Mouse (Mus musculus): ENCODE data around the gene Rad54l2. TPM values are rescaled to one million over a fixed set of nuclear protein-coding genes. Genes with fewer than 3 reads are reported as not detected.

Rad54l2 gene
- 13.1 TPM for polyA plus RNA-seq (2021)

DNA sequence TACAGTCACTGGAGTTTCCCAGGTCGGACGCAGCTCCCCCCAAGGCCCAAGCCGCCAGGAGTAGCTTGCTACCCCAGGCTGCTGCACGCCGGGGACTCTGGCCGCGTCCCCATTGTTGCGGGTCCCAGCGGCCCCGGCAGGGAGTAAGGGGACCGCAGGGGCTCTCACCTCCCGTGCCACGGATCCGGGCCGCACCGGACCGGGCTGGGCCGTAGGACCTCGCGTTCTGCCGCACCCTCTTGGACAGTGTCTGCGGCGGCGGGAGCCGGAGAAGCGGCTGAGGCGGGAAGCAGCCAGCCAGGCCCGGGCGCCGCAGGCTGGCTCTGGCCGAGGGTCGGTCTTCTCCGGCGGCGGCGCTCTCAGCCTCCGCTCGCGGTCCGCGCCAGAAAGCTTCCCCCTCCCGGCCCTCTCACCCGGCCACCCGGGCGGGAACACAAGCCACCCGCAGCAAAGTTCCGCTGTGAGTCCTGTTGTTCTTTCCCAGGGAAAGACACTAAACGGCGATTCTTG, at the start of gene Rad54l2:
Gene Rad54l2, minus strand, starts transcription at position 383 of the 510 bp plus-strand sequence.
- CTCF ChIA-PET: no interaction called here
- peak; percentile 64 for TF ChIP-seq CTCF (IDR thresholded peaks at IDR 0.05)
- ATAC-seq: peak; percentile 84
- H3K27me3 ChIP-seq: no peaks in the 10 kb centered on the region
- peak; percentile 39 for DNase-seq (ENCODE audit: low read depth, low spot score)
- in situ Hi-C loops (cut with MboI; ENCODE audit: low pct_unique_long_range_greater_than_20kb): no loop called here
- POLR2A ChIA-PET: interaction anchor here (1.0 to 1.3 kb wide), 5 partner anchors 9 to 313 kb away, joined by 3 to 5 read pairs (median 3); partner anchors contain the start of genes Parp3 and Rrp9

DNA sequence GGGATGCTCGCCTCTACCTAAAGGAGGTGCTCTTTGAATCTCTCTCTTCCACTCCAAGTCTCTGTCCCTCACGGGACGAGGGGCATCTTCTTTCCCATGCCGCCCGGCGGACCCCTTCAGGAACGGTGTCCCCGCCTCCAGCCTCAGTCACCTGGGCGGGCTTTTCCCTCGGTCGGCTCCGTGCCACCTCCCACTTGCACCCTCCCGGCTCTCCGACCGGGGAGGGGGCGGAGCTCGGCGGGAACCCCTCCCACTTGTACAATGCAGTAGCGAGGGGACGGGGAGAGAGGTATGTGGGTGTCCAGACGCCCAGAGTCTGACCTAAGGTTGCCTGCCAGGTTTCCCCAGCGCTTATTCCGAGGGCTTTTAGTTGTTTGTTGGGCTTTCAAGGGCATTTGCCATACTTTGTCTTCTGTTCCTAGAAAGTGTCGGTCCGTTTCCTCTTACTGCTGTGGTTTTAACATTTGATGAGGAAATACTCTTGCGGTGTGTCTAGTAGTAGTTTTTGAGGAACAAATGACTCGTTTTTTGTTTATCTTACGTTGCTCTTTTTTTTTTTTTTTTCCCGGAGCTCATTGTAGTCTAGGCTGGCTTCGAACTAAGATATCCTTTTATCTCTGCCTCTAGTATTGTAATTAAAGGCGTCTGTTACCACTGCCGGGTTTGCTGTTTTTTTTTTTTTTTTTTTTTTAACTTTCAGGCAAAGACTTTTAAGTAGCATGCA, 33.5 kb upstream of the Rad54l2 start:
- TF ChIP-seq CTCF (IDR thresholded peaks at IDR 0.05): no peak
- ATAC-seq: peak; percentile 84
- CTCF ChIA-PET: no interaction called here
- in situ Hi-C loops (cut with MboI; ENCODE audit: low pct_unique_long_range_greater_than_20kb): loop anchor here (25.0 kb wide), 1 partner anchor 135 kb away; the partner anchor contains the start of gene Tex264
- POLR2A ChIA-PET: interaction anchor here (0.6 kb wide), 1 partner anchor 1845 kb away, joined by 4 read pairs; no protein-coding TSS in a partner anchor
- peak; percentile 59 for DNase-seq (ENCODE audit: low read depth, low spot score)
- H3K27me3 ChIP-seq: no peaks in the 10 kb centered on the region

DNA sequence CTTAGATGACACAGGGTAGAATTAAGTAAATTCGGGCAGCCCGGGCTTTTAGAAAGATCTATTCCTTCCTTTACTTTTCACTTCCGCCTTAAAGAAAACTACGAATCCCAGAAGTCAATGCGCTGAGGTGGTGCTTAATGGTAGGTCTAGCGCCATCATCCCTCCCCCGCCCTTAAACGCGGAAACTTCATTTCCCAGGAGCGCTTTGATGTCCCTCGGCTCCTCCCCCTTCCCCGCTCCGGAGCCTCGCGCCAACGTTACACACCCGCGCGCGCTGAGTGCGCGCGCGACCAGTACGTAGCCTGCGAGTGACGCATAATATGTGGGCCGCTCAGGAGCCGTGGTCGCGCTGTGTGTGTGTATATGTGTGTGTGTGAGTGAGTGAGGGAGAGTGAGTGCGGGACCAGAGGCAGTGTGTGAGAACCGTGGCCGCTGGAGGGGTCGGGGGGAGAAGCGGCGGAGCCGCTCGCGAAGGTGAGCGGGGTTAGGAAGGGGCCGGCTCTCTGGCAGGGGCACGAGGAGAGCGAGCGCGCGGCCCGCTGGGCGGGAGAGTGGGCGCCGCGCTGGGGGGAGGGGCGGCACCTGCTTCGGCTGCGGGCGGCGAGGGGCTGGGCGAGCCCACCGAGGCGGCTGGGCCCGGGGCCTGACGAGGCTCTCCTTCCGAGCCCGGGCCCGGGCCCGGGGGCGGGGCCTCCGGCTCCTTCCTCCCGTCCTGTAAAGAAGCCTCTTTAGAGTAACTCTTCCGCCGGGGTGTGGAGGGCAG, 32.8 kb upstream of the Rad54l2 start, which contains the start of gene Dcaf1:
Gene Dcaf1, plus strand, starts transcription at position 257 of the 763 bp plus-strand sequence.
- no peaks in the 10 kb centered on the region for H3K27me3 ChIP-seq
- TF ChIP-seq CTCF (IDR thresholded peaks at IDR 0.05): no peak
- ATAC-seq: peak; percentile 84
- CTCF ChIA-PET: no interaction called here
- in situ Hi-C loops (cut with MboI; ENCODE audit: low pct_unique_long_range_greater_than_20kb): loop anchor here (25.0 kb wide), 1 partner anchor 134 kb away; the partner anchor contains the start of gene Tex264
- POLR2A ChIA-PET: no interaction called here
- DNase-seq (ENCODE audit: low read depth, low spot score): peak; percentile 83

DNA sequence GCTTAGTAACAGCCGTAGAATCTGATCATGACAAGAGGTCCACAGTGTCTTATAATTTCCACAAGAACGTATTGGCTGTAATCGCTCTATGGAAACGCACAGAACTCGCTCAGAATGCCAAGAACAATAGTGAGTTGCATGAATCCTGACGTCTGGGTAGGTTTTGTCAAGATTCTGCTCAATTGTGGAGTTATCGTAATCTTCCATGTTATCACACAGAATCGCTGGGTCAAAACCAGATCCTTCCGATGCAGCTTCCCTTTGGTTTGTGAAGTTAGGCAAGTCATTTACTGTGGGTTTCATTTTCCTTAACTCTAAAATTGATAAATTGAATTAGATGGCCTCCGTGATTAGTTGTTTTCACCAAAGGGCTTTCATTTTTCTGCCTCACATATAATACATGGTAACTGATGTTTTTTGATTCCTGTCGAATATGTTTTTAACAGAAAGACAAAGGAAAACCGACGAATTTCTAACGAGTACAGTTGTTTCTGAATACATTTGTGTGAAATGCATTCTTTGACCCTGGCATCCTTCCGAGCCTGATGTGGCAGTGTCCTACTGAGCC, 32.1 kb upstream of the Rad54l2 start:
- no peak for DNase-seq (ENCODE audit: low read depth, low spot score)
- CTCF ChIA-PET: no interaction called here
- TF ChIP-seq CTCF (IDR thresholded peaks at IDR 0.05): no peak
- no peaks in the 10 kb centered on the region for H3K27me3 ChIP-seq
- POLR2A ChIA-PET: no interaction called here
- in situ Hi-C loops (cut with MboI; ENCODE audit: low pct_unique_long_range_greater_than_20kb): loop anchor here (25.0 kb wide), 1 partner anchor 134 kb away; the partner anchor contains the start of gene Tex264
- no peak for ATAC-seq

DNA sequence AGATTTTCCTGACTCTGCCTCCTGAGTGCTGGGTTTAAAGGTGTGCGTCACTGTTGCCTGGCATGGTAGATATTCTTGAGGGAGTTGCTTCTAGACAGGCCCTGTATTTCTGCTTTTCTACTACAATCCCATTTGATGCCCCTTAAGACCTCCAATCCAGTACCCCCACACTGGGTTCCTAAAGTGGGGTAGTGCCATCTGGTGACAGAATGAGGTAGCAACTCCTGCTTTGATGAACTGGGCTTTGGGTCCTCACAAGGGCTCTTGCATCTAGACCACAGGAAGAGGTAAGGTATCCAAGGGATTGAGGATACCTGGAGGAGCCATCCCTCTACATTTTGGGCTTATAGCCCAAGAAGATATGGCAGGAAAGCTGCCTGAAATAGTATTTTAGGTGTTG, 30.2 kb upstream of the Rad54l2 start:
- peak; percentile 36 for TF ChIP-seq CTCF (IDR thresholded peaks at IDR 0.05)
- no peak for DNase-seq (ENCODE audit: low read depth, low spot score)
- CTCF ChIA-PET: no interaction called here
- no peaks in the 10 kb centered on the region for H3K27me3 ChIP-seq
- POLR2A ChIA-PET: no interaction called here
- ATAC-seq: no peak
- in situ Hi-C loops (cut with MboI; ENCODE audit: low pct_unique_long_range_greater_than_20kb): loop anchor here (25.0 kb wide), 1 partner anchor 132 kb away; the partner anchor contains the start of gene Tex264

DNA sequence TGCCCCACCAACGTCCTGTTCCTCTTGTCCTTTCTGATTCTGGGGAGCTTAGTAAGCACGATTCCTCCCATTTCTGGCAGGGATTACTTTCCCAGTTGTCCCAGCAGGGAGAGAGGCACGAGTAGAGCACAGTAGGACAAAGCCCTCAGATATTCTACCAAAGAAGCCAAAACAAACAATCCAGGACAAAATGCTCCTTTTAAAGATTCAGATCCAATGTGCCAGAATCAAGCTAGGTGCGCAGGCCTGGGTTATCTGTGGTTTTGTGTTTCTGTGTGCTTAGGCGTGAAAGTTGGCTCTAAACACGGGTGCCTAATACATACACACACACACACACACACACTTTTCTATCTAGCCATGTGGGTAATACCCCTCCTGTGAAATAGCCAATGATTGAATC, 29.2 kb upstream of the Rad54l2 start:
- no peak for DNase-seq (ENCODE audit: low read depth, low spot score)
- no peak for ATAC-seq
- POLR2A ChIA-PET: interaction anchor here (0.6 kb wide), 1 partner anchor 790 kb away, joined by 3 read pairs; no protein-coding TSS in a partner anchor
- no peak for TF ChIP-seq CTCF (IDR thresholded peaks at IDR 0.05)
- H3K27me3 ChIP-seq: no peaks in the 10 kb centered on the region
- CTCF ChIA-PET: no interaction called here
- in situ Hi-C loops (cut with MboI; ENCODE audit: low pct_unique_long_range_greater_than_20kb): loop anchor here (25.0 kb wide), 1 partner anchor 131 kb away; the partner anchor contains the start of gene Tex264

DNA sequence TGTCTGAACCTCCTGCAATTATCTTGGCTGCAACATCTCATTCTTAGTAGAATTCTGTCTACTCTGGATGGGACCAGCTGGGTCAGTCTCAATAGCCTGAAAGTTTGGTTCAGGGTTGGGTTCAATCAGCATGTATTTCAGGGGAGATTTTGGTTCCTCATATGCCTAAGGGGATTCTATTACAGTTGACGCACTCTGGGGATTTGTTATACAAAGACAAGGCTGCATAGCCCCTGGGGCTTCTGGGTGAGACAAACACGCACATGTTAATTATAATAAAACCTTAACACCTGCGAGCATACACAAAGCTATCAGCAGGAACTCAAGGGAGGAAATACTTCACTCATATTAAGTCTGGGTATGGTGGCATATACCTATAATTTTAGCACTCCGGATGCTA, 17.5 kb upstream of the Rad54l2 start:
- ATAC-seq: no peak
- no peak for TF ChIP-seq CTCF (IDR thresholded peaks at IDR 0.05)
- CTCF ChIA-PET: no interaction called here
- no peak for DNase-seq (ENCODE audit: low read depth, low spot score)
- POLR2A ChIA-PET: no interaction called here
- in situ Hi-C loops (cut with MboI; ENCODE audit: low pct_unique_long_range_greater_than_20kb): loop anchor here (25.0 kb wide), 1 partner anchor 119 kb away; the partner anchor contains the start of gene Tex264
- no peaks in the 10 kb centered on the region for H3K27me3 ChIP-seq

DNA sequence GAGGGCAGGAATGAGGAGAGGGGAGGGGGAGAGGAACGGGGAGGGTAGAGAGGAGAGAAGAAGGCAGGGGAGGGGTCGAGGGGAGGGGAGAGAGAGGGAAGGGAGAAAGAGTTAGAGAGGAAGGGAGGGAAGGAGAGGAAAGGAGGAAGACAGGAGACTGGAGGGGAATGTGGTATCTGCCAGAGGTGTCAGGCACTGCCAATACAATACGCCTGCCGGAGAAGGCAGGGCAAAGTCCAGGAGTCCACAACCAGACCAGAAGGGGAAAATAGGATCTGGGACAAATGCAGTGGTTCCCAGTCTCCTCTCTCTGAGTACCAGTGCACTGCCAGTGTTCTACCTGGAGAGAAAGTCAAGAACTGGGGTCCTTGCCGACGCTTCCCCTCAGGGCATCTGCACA, 1.8 kb upstream of the Rad54l2 start:
- ATAC-seq (no peak), DNase-seq (ENCODE audit: low read depth, low spot score) (no peak)
- CTCF ChIA-PET: no interaction called here
- peaks cover 4% of the 10 kb centered on the region for H3K27me3 ChIP-seq
- TF ChIP-seq CTCF (IDR thresholded peaks at IDR 0.05): no peak
- in situ Hi-C loops (cut with MboI; ENCODE audit: low pct_unique_long_range_greater_than_20kb): no loop called here
- POLR2A ChIA-PET: no interaction called here

DNA sequence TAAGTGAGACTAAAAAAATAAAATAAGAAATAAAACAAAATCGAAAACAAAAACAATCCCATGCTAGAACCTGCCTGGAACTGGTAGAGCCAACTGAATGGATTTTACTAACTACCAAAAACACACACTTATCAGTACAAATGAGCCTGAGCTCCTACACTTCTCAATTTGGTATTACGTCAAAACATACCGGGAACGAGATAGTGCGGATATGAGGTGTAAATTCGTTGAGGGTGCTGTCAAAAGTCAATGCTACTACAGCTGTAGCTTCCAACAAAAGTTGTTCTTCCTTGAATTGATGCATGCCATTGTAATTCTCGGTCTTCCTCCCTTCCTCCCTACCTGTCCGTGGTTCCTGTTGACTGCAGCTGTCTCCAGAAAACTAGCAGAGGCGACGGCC, 369 bp upstream of the Rad54l2 start:
- in situ Hi-C loops (cut with MboI; ENCODE audit: low pct_unique_long_range_greater_than_20kb): no loop called here
- no peaks in the 10 kb centered on the region for H3K27me3 ChIP-seq
- CTCF ChIA-PET: no interaction called here
- ATAC-seq (no peak), DNase-seq (ENCODE audit: low read depth, low spot score) (no peak)
- POLR2A ChIA-PET: interaction anchor here (1.0 to 1.3 kb wide), 3 partner anchors 9 to 313 kb away, joined by 3 to 5 read pairs (median 3); partner anchors contain the start of genes Parp3 and Rrp9
- TF ChIP-seq CTCF (IDR thresholded peaks at IDR 0.05): no peak
